Mouse (Mus musculus) thymus, postnatal 25 days (tissue): ENCODE measurements around the gene Cacng7.

Source experiments
- DNase-seq: peaks from one replicate; pipeline ENCODE4 v3.0.0; 2022

Cacng7 gene

GRCm38 (mm10) chr7:3348326-3348725 lies 15.6 kb downstream of the Cacng7 start:
- DNase-seq = no peak

GRCm38 (mm10) chr7:3349775-3350174 lies 17.0 kb downstream of the Cacng7 start:
- no peak for DNase-seq

- no peak for DNase-seq
These were observed 18.8 kb downstream of the Cacng7 start for GRCm38 (mm10) chr7:3351536-3351935.

GRCm38 (mm10) chr7:3354850-3355249 lies 22.1 kb downstream of the Cacng7 start:
- no peak for DNase-seq

- no peak for DNase-seq
These were observed 27.9 kb downstream of the Cacng7 start for GRCm38 (mm10) chr7:3360678-3361077.

GRCm38 (mm10) chr7:3365547-3366279 lies 33.0 kb downstream of the Cacng7 start:
- no peak for DNase-seq

GRCm38 (mm10) chr7:3366705-3367516 lies 34.2 kb downstream of the Cacng7 start:
- no peak for DNase-seq

GRCm38 (mm10) chr7:3367569-3367968 lies 34.8 kb downstream of the Cacng7 start:
- no peak for DNase-seq

- DNase-seq = no peak
These were observed 35.6 kb downstream of the Cacng7 start for GRCm38 (mm10) chr7:3368311-3368710.

- no peak for DNase-seq
These were observed 36.4 kb downstream of the Cacng7 start for GRCm38 (mm10) chr7:3369189-3369588.

- DNase-seq = no peak
These were observed 37.7 kb downstream of the Cacng7 start for GRCm38 (mm10) chr7:3370407-3370806.

GRCm38 (mm10) chr7:3372376-3372775 lies 39.6 kb downstream of the Cacng7 start:
- no peak for DNase-seq

- no peak for DNase-seq
These were observed 41.0 kb downstream of the Cacng7 start for GRCm38 (mm10) chr7:3373754-3374153.

GRCm38 (mm10) chr7:3376831-3377230 lies 44.1 kb downstream of the Cacng7 start:
- peak; percentile 25 for DNase-seq

GRCm38 (mm10) chr7:3382123-3382522 lies 49.4 kb downstream of the Cacng7 start:
- no peak for DNase-seq

- no peak for DNase-seq
These were observed 52.1 kb downstream of the Cacng7 start for GRCm38 (mm10) chr7:3384807-3385319.

GRCm38 (mm10) chr7:3386036-3386730 lies 53.4 kb downstream of the Cacng7 start:
- DNase-seq = no peak

- no peak for DNase-seq
These were observed 55.0 kb downstream of the Cacng7 start for GRCm38 (mm10) chr7:3387761-3388160.

- DNase-seq = no peak
These were observed 56.1 kb downstream of the Cacng7 start for GRCm38 (mm10) chr7:3388885-3389284.

- peak; percentile 40 for DNase-seq
These were observed 57.0 kb downstream of the Cacng7 start for GRCm38 (mm10) chr7:3389444-3390412.

- no peak for DNase-seq
These were observed 57.8 kb downstream of the Cacng7 start, which contains the start of gene Cacng8 for GRCm38 (mm10) chr7:3390413-3391080. Cacng8 (plus strand) TSS chr7:3390683.

GRCm38 (mm10) chr7:3391081-3391451 lies 58.3 kb downstream of the Cacng7 start:
- no peak for DNase-seq
